Mouse (Mus musculus) right cerebral cortex, postnatal 25 days (tissue): ENCODE results near the gene AC131692.1.

ENCODE experiments used
- DNase-seq: peaks from one replicate; pipeline ENCODE4 v3.0.0; 2022

AC131692.1 gene

GRCm38 (mm10) chr19:6068951-6069350 is 25.3 kb upstream of the AC131692.1 start:
- no peak for DNase-seq

GRCm38 (mm10) chr19:6069851-6070250 is 24.4 kb upstream of the AC131692.1 start:
- no peak for DNase-seq

- DNase-seq = no peak
These were observed 23.5 kb upstream of the AC131692.1 start for GRCm38 (mm10) chr19:6070571-6071250.

GRCm38 (mm10) chr19:6071261-6071660 is 23.0 kb upstream of the AC131692.1 start:
- DNase-seq = no peak

GRCm38 (mm10) chr19:6073889-6074288 is 20.3 kb upstream of the AC131692.1 start:
- DNase-seq = no peak

GRCm38 (mm10) chr19:6076564-6077393 is 17.4 kb upstream of the AC131692.1 start, which contains the start of gene Vps51:
Vps51 (minus strand) TSS chr19:6077231.
- peak; percentile 86 for DNase-seq

- DNase-seq = no peak
These were observed 14.2 kb upstream of the AC131692.1 start, which contains the start of gene Tmem262 for GRCm38 (mm10) chr19:6079983-6080480. Tmem262 (plus strand) TSS chr19:6080033.

- DNase-seq = no peak
These were observed 12.1 kb upstream of the AC131692.1 start, which contains the start of gene Gm28374 for GRCm38 (mm10) chr19:6082156-6082555. Gm28374 (minus strand) TSS chr19:6082256.

- peak; percentile 95 for DNase-seq
These were observed 9.6 kb upstream of the AC131692.1 start, which contains the start of the genes Zfpl1 and Cdca5 for GRCm38 (mm10) chr19:6084478-6085248. Zfpl1 (minus strand) TSS chr19:6084956. Cdca5 (plus strand) TSS chr19:6084983.

GRCm38 (mm10) chr19:6085417-6085879 is 8.8 kb upstream of the AC131692.1 start:
- no peak for DNase-seq

GRCm38 (mm10) chr19:6088841-6089240 is 5.4 kb upstream of the AC131692.1 start:
- DNase-seq = no peak

GRCm38 (mm10) chr19:6097847-6098246 is 3.6 kb downstream of the AC131692.1 start:
- no peak for DNase-seq

- DNase-seq = no peak
These were observed 7.0 kb downstream of the AC131692.1 start for GRCm38 (mm10) chr19:6101186-6101585.

GRCm38 (mm10) chr19:6102169-6102853 is 8.1 kb downstream of the AC131692.1 start:
- no peak for DNase-seq

- DNase-seq = no peak
These were observed 10.3 kb downstream of the AC131692.1 start for GRCm38 (mm10) chr19:6104476-6104875.

- no peak for DNase-seq
These were observed 11.4 kb downstream of the AC131692.1 start, which contains the start of gene Naaladl1 for GRCm38 (mm10) chr19:6105586-6105985. Naaladl1 (plus strand) TSS chr19:6105782.

GRCm38 (mm10) chr19:6113116-6113515 is 18.9 kb downstream of the AC131692.1 start:
- no peak for DNase-seq

- no peak for DNase-seq
These were observed 22.1 kb downstream of the AC131692.1 start for GRCm38 (mm10) chr19:6116113-6116850.

- DNase-seq = no peak
These were observed 23.2 kb downstream of the AC131692.1 start for GRCm38 (mm10) chr19:6117346-6117985.

- peak; percentile 89 for DNase-seq
These were observed 23.9 kb downstream of the AC131692.1 start, which contains the start of gene Sac3d1 for GRCm38 (mm10) chr19:6117986-6118676. Sac3d1 (minus strand) TSS chr19:6118650.
